Mouse (Mus musculus): Measurements from ENCODE around the gene Ly6g6e. TPM values are rescaled to one million over a fixed set of nuclear protein-coding genes. Genes with fewer than 3 reads are reported as not detected.

Gene Ly6g6e
- polyA plus RNA-seq, 1 experiment from 2014 or later: 2.0 TPM

GRCm38 (mm10) chr17:35071454-35071853, 5.2 kb upstream of the Ly6g6e start:
- no peak for ATAC-seq (ENCODE audit: low FRiP score, low TSS enrichment)
- 51% methylated on average over 9 of the region's 9 CpGs for WGBS
- Histone ChIP-seq H3K4me3 (ENCODE audit: low read length) (no peak overlapping the region), H3K27ac (ENCODE audit: low read length) (no peak overlapping the region; the same call in 1 of the 2 replicates), H3K9ac (replicated peaks; ENCODE audit: low read length) (no peak overlapping the region), H3K36me3 (ENCODE audit: insufficient read depth, low read length) (no peaks in the 10 kb centered on the region), H3K27me3 (ENCODE audit: insufficient read depth, low read length) (0 out of 2 replicates have a peak, but pooled peaks cover 2% of the 10 kb centered on the region), H3K4me1 (ENCODE audit: insufficient read depth, low read length) (peaks cover 18% of the 10 kb centered on the region), H3K4me2 (replicated peaks; ENCODE audit: low read depth, low read length) (no peak overlapping the region), H3K9me3 (ENCODE audit: low read length) (no peaks in the 10 kb centered on the region)

GRCm38 (mm10) chr17:35074097-35074496, 2.6 kb upstream of the Ly6g6e start:
- Histone ChIP-seq H3K4me2 (replicated peaks; ENCODE audit: low read depth, low read length) (no peak overlapping the region), H3K27me3 (ENCODE audit: insufficient read depth, low read length) (no peaks in the 10 kb centered on the region), H3K4me3 (ENCODE audit: low read length) (no peak overlapping the region), H3K4me1 (ENCODE audit: insufficient read depth, low read length) (peaks cover 36% of the 10 kb centered on the region), H3K36me3 (ENCODE audit: insufficient read depth, low read length) (no peaks in the 10 kb centered on the region), H3K9me3 (ENCODE audit: low read length) (no peaks in the 10 kb centered on the region), H3K9ac (replicated peaks; ENCODE audit: low read length) (peak overlapping the region; percentile 26; the same call in 1 of the 2 replicates), H3K27ac (ENCODE audit: low read length) (no peak overlapping the region)
- WGBS: 30% methylated on average over 17 of the region's 17 CpGs
- no peak for ATAC-seq (ENCODE audit: low FRiP score, low TSS enrichment)

- WGBS: 18% methylated on average over 2 of the region's 2 CpGs
- peak overlapping the region; percentile 72 for H3K9ac ChIP-seq (replicated peaks; ENCODE audit: low read length)
- H3K4me3 ChIP-seq (ENCODE audit: low read length): peak overlapping the region; percentile 43
- peak overlapping the region; percentile 67 for H3K4me2 ChIP-seq (replicated peaks; ENCODE audit: low read depth, low read length)
- ATAC-seq (ENCODE audit: low FRiP score, low TSS enrichment): 0 out of 2 replicates have a peak, but pooled peaks have one; percentile 33
- no peaks in the 10 kb centered on the region for H3K9me3 ChIP-seq (ENCODE audit: low read length)
- H3K27me3 ChIP-seq (ENCODE audit: insufficient read depth, low read length): no peaks in the 10 kb centered on the region
- H3K27ac ChIP-seq (ENCODE audit: low read length): peak overlapping the region; percentile 77
- H3K4me1 ChIP-seq (ENCODE audit: insufficient read depth, low read length): peaks cover 27% of the 10 kb centered on the region
- H3K36me3 ChIP-seq (ENCODE audit: insufficient read depth, low read length): no peaks in the 10 kb centered on the region
Observed at GRCm38 (mm10) chr17:35077285-35077684, 583 bp downstream of the Ly6g6e start.

DNA sequence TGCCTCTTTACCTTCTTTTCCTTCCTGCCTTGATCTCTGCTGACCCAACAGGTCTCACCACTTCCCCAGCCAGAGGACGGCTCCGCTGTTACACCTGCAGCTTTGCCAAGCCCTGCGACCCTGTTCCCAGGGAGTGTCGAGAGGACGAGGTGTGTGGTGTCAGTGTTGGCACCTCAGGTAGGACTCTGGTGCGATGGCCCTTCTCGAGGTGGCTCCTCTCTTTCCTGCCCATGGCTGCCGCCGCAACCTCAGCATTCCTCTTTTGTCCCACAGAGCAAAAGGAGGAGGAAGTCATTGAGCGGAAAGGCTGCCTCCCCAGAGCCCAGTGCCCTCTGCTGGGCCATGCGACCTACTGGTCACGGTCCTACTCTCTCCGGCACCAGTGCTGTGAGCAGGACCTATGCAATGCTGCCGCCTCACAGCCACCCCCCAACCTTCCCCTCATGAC, 1.1 kb downstream of the Ly6g6e start, which contains the start of gene Ly6g6d:
Ly6g6d (minus strand) TSS at position 280 of the 448 bp plus-strand sequence.
- 2% methylated on average over 14 of the region's 14 CpGs for WGBS
- no peaks in the 10 kb centered on the region for H3K9me3 ChIP-seq (ENCODE audit: low read length)
- no peaks in the 10 kb centered on the region for H3K36me3 ChIP-seq (ENCODE audit: insufficient read depth, low read length)
- H3K27ac ChIP-seq (ENCODE audit: low read length): peak within 1 kb of the TSS; percentile 77
- peak within 1 kb of the TSS; percentile 43 for H3K4me3 ChIP-seq (ENCODE audit: low read length)
- H3K4me1 ChIP-seq (ENCODE audit: insufficient read depth, low read length): peaks cover 27% of the 10 kb centered on the region
- peak; percentile 87 for ATAC-seq (ENCODE audit: low FRiP score, low TSS enrichment)
- H3K9ac ChIP-seq (replicated peaks; ENCODE audit: low read length): peak within 1 kb of the TSS; percentile 72
- peak within 1 kb of the TSS; percentile 67 for H3K4me2 ChIP-seq (replicated peaks; ENCODE audit: low read depth, low read length)
- no peaks in the 10 kb centered on the region for H3K27me3 ChIP-seq (ENCODE audit: insufficient read depth, low read length)

GRCm38 (mm10) chr17:35079778-35080177, 3.1 kb downstream of the Ly6g6e start:
- H3K9me3 ChIP-seq (ENCODE audit: low read length): no peaks in the 10 kb centered on the region
- no peak overlapping the region for H3K27ac ChIP-seq (ENCODE audit: low read length)
- peaks cover 21% of the 10 kb centered on the region for H3K4me1 ChIP-seq (ENCODE audit: insufficient read depth, low read length)
- no peaks in the 10 kb centered on the region for H3K36me3 ChIP-seq (ENCODE audit: insufficient read depth, low read length)
- 66% methylated on average over 9 of the region's 9 CpGs for WGBS
- no peaks in the 10 kb centered on the region for H3K27me3 ChIP-seq (ENCODE audit: insufficient read depth, low read length)
- no peak overlapping the region for H3K4me2 ChIP-seq (replicated peaks; ENCODE audit: low read depth, low read length)
- ATAC-seq (ENCODE audit: low FRiP score, low TSS enrichment): no peak
- no peak overlapping the region for H3K4me3 ChIP-seq (ENCODE audit: low read length)
- no peak overlapping the region for H3K9ac ChIP-seq (replicated peaks; ENCODE audit: low read length)

- Histone ChIP-seq H3K27me3 (ENCODE audit: insufficient read depth, low read length) (no peaks in the 10 kb centered on the region), H3K36me3 (ENCODE audit: insufficient read depth, low read length) (no peaks in the 10 kb centered on the region), H3K27ac (ENCODE audit: low read length) (no peak overlapping the region), H3K4me3 (ENCODE audit: low read length) (no peak overlapping the region), H3K9ac (replicated peaks; ENCODE audit: low read length) (no peak overlapping the region), H3K9me3 (ENCODE audit: low read length) (no peaks in the 10 kb centered on the region), H3K4me1 (ENCODE audit: insufficient read depth, low read length) (peaks cover 21% of the 10 kb centered on the region), H3K4me2 (replicated peaks; ENCODE audit: low read depth, low read length) (no peak overlapping the region)
- 43% methylated on average over 6 of the region's 6 CpGs for WGBS
- ATAC-seq (ENCODE audit: low FRiP score, low TSS enrichment): no peak
Observed at GRCm38 (mm10) chr17:35080248-35080647, 3.5 kb downstream of the Ly6g6e start.

DNA sequence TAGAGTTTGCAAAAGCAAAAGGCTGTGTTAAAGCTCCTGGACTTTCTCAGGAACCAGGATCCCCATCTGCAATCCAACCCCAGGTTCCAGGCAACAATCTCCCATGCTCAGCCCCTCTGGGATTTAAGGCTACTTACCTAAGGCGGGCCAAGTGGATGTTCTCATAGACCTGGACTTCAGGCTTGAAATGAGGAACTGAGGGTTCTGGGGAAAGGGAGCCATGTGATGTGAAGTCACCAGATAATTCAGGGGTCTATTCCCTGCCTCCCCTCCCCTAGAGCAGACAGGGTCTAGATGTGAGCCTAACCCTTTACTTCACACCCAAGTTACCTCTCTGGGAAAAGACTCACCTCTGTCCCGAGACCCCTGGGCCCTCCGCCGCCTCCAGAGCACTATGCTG, 4.0 kb downstream of the Ly6g6e start:
- no peak for ATAC-seq (ENCODE audit: low FRiP score, low TSS enrichment)
- H3K9me3 ChIP-seq (ENCODE audit: low read length): no peaks in the 10 kb centered on the region
- H3K27me3 ChIP-seq (ENCODE audit: insufficient read depth, low read length): no peaks in the 10 kb centered on the region
- 81% methylated on average over 4 of the region's 4 CpGs for WGBS
- H3K9ac ChIP-seq (replicated peaks; ENCODE audit: low read length): no peak overlapping the region
- no peaks in the 10 kb centered on the region for H3K36me3 ChIP-seq (ENCODE audit: insufficient read depth, low read length)
- H3K4me1 ChIP-seq (ENCODE audit: insufficient read depth, low read length): peaks cover 21% of the 10 kb centered on the region
- H3K27ac ChIP-seq (ENCODE audit: low read length): no peak overlapping the region
- H3K4me2 ChIP-seq (replicated peaks; ENCODE audit: low read depth, low read length): no peak overlapping the region
- H3K4me3 ChIP-seq (ENCODE audit: low read length): no peak overlapping the region

DNA sequence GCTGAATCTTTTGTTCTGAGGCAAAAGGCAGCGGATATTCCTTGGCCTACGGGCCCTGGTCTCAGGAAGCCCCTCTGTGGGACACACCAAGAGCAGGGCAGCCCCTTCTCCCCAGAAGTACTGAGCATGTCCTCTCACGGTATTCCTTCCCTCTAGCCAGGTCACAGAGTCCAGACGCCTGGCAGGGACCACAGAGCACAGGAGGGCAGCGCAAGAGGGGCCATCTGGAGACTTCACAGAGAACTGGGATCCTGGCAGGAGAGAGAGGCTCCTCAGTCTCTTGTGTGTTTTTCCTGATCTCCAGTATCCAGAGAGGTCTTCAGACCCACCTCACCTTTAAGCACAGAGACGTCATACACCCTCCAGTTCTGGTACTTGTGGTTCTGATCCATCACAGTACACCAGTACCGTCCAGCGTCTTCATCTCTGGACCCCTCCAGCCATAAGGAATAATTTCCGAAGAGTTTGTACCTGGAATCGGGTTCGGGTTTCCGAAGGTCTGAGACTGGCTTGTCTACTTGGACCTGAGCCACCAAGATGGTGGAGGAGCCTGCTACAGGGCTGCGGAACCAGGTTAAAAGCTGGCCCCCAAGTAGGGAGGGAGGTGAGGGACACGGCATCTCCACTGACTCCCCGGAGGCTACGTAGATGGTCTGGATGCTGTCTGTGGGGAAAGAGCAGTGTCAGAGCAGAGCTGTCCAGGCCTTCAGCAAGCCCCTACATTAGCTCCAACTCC, 6.3 kb downstream of the Ly6g6e start:
- Histone ChIP-seq H3K4me3 (ENCODE audit: low read length) (no peak overlapping the region), H3K27ac (ENCODE audit: low read length) (no peak overlapping the region), H3K36me3 (ENCODE audit: insufficient read depth, low read length) (no peaks in the 10 kb centered on the region), H3K27me3 (ENCODE audit: insufficient read depth, low read length) (no peaks in the 10 kb centered on the region), H3K9me3 (ENCODE audit: low read length) (no peaks in the 10 kb centered on the region), H3K4me2 (replicated peaks; ENCODE audit: low read depth, low read length) (no peak overlapping the region), H3K4me1 (ENCODE audit: insufficient read depth, low read length) (peaks cover 2% of the 10 kb centered on the region; the same call in 1 of the 2 replicates), H3K9ac (replicated peaks; ENCODE audit: low read length) (no peak overlapping the region)
- ATAC-seq (ENCODE audit: low FRiP score, low TSS enrichment): no peak
- WGBS: 84% methylated on average over 16 of the region's 16 CpGs

GRCm38 (mm10) chr17:35083929-35084497, 7.3 kb downstream of the Ly6g6e start:
- 66% methylated on average over 3 of the region's 3 CpGs for WGBS
- ATAC-seq (ENCODE audit: low FRiP score, low TSS enrichment): no peak
- H3K36me3 ChIP-seq (ENCODE audit: insufficient read depth, low read length): no peaks in the 10 kb centered on the region
- H3K9me3 ChIP-seq (ENCODE audit: low read length): no peaks in the 10 kb centered on the region
- no peaks in the 10 kb centered on the region for H3K4me1 ChIP-seq (ENCODE audit: insufficient read depth, low read length)
- no peak overlapping the region for H3K9ac ChIP-seq (replicated peaks; ENCODE audit: low read length)
- H3K4me3 ChIP-seq (ENCODE audit: low read length): no peak overlapping the region
- H3K27ac ChIP-seq (ENCODE audit: low read length): no peak overlapping the region
- H3K27me3 ChIP-seq (ENCODE audit: insufficient read depth, low read length): no peaks in the 10 kb centered on the region
- no peak overlapping the region for H3K4me2 ChIP-seq (replicated peaks; ENCODE audit: low read depth, low read length)
